Mouse (Mus musculus) brown adipose tissue, adult 24 weeks (tissue): ENCODE results near the gene Vps13d. TPM values are rescaled to one million over a fixed set of nuclear protein-coding genes. Genes with fewer than 3 reads are reported as not detected.
A peak's percentile ranks its signal among the peaks of the same experiment; 100 is the strongest.

ENCODE experiments used
- H3K27ac ChIP-seq: fragments of 200-500 bp; replicated peaks from 2 replicates; pipeline ENCODE4 v1.5.1; 2012; ENCODE audit warnings: low read depth, mild to moderate bottlenecking, low read length
- H3K4me1 ChIP-seq: fragments of 200-500 bp; 2 replicates; pipeline ENCODE4 v1.6.1; 2012; ENCODE audit warnings: low read length, mixed read lengths; ENCODE audit not compliant: control insufficient read depth, insufficient read depth, insufficient read length
- H3K4me3 ChIP-seq: fragments of 200-500 bp; 2 replicates; pipeline ENCODE4 v1.5.1; 2012; ENCODE audit warnings: low read depth, mild to moderate bottlenecking, low read length, moderate library complexity; ENCODE audit not compliant: insufficient read depth
- polyA plus RNA-seq: library from polyadenylated mRNA; stranded (reverse); fragments of >200 nt; gene quantifications from 2 replicates; pipeline ENCODE4 v1.2.4, GENCODE M21; 2012; ENCODE audit not compliant: missing spikeins, insufficient read depth, insufficient read length

The Vps13d gene
- polyA plus RNA-seq, 1 experiment = 30.9 TPM

DNA sequence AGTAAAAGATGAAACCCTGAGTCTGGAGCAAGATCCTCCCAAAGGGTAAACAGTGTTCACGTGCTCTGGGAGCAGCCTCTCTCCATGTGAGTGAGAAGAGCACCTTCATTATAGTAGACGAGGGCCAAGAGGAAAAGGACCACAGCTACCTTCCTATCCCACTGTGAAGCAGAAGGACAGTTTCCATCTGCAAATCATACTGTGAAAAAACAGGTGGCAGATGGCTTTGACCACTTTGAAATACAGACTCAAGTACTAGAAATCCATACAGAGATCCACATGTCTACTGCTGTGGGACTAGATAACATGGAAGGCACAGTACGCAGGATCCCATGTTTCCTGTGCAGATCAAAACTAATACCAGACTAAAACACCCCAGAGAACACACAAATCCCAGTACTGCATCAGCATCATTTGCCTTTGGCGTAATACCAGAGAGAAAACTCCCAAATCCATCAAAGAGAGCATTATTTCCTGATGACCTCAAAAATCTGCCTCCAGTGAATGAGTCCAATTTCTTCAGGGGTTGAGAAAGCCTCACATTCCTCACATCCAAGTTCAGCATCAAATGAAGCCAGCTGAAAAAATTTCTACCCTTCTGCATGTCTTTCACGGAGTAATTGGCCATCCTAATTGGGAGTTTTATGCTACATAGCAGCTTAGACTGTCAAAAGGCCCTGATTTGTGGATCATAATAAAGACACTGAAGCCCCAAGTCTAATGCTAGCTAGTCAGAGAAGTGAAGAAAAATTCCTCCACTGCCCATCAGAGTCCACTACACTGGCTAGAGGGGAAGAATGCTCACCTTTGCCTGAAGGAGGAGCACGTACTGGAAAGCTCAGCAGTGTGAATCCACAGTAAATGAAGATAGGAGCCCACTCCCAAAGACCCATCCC is 92.7 kb downstream of the Vps13d start:
- Histone ChIP-seq H3K27ac (no peak overlapping the region), H3K4me1 (peaks cover 4% of the 10 kb centered on the region), H3K4me3 (no peak overlapping the region)

DNA sequence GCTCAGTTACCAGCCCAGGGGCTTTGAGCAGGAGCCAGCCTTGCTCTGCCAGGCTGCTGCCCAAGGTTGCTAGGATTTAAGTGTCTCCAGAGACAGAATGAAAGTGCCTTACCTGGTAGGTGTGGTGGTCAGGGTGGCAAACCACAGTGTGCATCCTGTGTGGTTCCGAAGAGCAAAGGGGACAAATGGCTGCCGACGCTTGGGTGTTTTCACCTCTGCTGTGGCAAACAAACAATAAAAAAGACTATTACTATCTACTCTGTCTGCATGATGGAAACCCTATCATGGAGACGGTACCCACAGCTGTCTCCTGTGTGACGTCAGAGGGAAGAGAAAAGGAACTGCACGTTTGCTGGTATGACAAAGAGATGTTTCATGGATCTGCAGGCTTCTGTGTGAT is 95.0 kb downstream of the Vps13d start:
- peaks cover 6% of the 10 kb centered on the region for H3K4me1 ChIP-seq
- H3K27ac ChIP-seq = 0 out of 2 replicates have a peak overlapping the region, but pooled peaks have one; percentile 20
- no peak overlapping the region for H3K4me3 ChIP-seq

- H3K27ac ChIP-seq = 0 out of 2 replicates have a peak overlapping the region, but pooled peaks have one; percentile 20
Observed at GRCm38 (mm10) chr4:145099344-145099743, 95.5 kb downstream of the Vps13d start.

GRCm38 (mm10) chr4:145097974-145098373 is 96.8 kb downstream of the Vps13d start:
- H3K4me3 ChIP-seq = no peak overlapping the region
- peaks cover 6% of the 10 kb centered on the region for H3K4me1 ChIP-seq
- H3K27ac ChIP-seq = peak overlapping the region; percentile 8; the same call in 1 of the 2 replicates

More at GRCm38 (mm10) chr4:145099344-145099743, 95.5 kb downstream of the Vps13d start:
- H3K4me1 ChIP-seq = peaks cover 6% of the 10 kb centered on the region
- no peak overlapping the region for H3K4me3 ChIP-seq

- H3K4me3 ChIP-seq = no peak overlapping the region
- H3K4me1 ChIP-seq = peaks cover 6% of the 10 kb centered on the region
- no peak overlapping the region for H3K27ac ChIP-seq
Observed at GRCm38 (mm10) chr4:145096481-145097039, 98.2 kb downstream of the Vps13d start.

GRCm38 (mm10) chr4:145086509-145086908 is 108.3 kb downstream of the Vps13d start:
- Histone ChIP-seq H3K4me1 (peaks cover 3% of the 10 kb centered on the region; the same call in 1 of the 2 replicates), H3K4me3 (no peak overlapping the region), H3K27ac (no peak overlapping the region)

GRCm38 (mm10) chr4:145079324-145079723 is 115.5 kb downstream of the Vps13d start:
- H3K4me1 ChIP-seq = no peaks in the 10 kb centered on the region
- no peak overlapping the region for H3K4me3 ChIP-seq
- H3K27ac ChIP-seq = no peak overlapping the region

- no peak overlapping the region for H3K4me3 ChIP-seq
Observed at GRCm38 (mm10) chr4:145074276-145074675, 120.5 kb downstream of the Vps13d start.

DNA sequence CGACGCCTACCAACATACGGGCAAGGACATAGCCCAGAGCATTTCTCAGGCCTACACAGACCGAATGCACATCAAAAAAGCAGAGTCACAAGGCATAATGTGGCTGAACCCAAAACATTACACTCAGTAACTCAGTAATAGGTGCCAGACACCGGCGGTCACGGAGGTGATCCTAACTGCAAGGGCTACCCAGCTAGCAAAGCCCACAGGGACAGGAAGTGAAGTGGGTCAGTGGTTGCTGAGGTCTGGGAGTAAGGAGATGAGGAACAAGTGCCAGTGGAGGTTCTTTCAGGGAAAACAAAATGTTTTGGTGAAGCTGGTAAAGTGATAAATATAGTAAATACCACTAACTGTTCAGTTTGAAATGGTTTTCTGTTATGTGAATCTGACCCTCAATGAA is 121.1 kb downstream of the Vps13d start:
- Histone ChIP-seq H3K4me3 (no peak overlapping the region), H3K4me1 (no peaks in the 10 kb centered on the region), H3K27ac (no peak overlapping the region)

More at GRCm38 (mm10) chr4:145074276-145074675, 120.5 kb downstream of the Vps13d start:
- Histone ChIP-seq H3K27ac (no peak overlapping the region), H3K4me1 (no peaks in the 10 kb centered on the region)

- H3K4me3 ChIP-seq = no peak overlapping the region
- H3K27ac ChIP-seq = no peak overlapping the region
- H3K4me1 ChIP-seq = no peaks in the 10 kb centered on the region
Observed at GRCm38 (mm10) chr4:145071942-145072341, 122.9 kb downstream of the Vps13d start.

- Histone ChIP-seq H3K4me1 (no peaks in the 10 kb centered on the region), H3K4me3 (no peak overlapping the region), H3K27ac (no peak overlapping the region; the same call in 1 of the 2 replicates)
Observed at GRCm38 (mm10) chr4:145067019-145067680, 127.7 kb downstream of the Vps13d start.

- Histone ChIP-seq H3K27ac (no peak overlapping the region), H3K4me1 (no peaks in the 10 kb centered on the region), H3K4me3 (no peak overlapping the region)
Observed at GRCm38 (mm10) chr4:145066336-145067018, 128.3 kb downstream of the Vps13d start.

DNA sequence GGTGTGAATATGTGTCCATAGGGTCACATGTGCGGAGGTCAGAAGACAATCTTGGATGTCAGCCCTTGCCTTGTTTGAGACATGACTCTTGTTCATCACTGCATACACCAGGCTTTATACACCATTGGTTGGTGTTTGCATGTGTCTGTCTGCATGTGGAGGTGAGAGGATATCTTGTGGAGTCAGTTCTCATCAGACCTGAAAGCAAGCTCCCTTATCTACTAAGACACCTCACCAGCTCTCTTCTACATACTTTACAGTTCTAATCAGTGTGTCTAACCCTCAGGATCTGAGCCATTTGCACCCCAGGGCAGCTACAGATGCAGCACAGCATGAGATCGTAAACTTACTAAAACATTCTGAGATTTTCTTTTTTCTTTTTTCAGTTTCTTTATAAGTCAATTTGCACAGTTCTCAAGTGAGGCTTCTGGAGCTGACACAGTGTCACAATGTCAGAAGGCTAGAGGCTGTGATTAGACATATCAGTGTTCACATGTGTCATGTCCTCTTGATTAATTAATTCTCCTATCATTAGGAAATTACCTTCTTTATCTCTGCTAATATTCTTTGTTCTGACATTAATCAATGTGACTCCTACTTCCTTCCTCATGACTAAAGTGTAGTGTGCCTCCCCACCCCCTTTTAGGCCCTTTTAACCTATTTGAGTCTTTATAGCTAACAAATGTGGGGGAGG is 135.9 kb downstream of the Vps13d start:
- Histone ChIP-seq H3K4me1 (no peaks in the 10 kb centered on the region), H3K27ac (no peak overlapping the region), H3K4me3 (no peak overlapping the region)

DNA sequence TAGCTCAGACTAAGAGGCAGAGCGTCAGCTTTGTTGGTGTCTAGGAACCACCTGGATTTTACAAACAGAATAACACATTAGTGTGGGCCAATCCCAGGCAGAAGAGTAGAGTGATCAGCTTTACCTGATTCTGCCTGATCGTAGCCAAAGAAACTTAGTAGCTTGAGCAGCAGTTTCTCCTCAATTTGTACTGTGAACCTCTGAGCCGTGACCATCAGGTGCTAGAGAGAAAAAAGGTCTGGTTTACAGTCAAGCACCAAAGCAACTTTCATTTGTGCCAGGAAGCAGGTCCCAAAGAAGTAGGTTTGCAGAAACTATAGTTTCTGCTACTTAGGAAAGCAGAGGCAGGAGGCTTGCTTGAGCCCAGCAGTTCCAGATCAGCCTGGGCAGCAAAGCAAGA is 138.5 kb downstream of the Vps13d start:
- no peak overlapping the region for H3K27ac ChIP-seq
- no peak overlapping the region for H3K4me3 ChIP-seq
- H3K4me1 ChIP-seq = peaks cover 16% of the 10 kb centered on the region
